Mouse (Mus musculus) kidney, adult 2 months (tissue): Measurements from ENCODE around the gene Rcc1.

ENCODE experiments used
- CTCF ChIP-seq: fragments of 200-500 bp; conservative IDR thresholded peaks from 2 replicates; pipeline ENCODE4 v1.5.1; 2011; ENCODE audit warnings: low read depth, mild to moderate bottlenecking, control low read depth, low read length, moderate library complexity, mixed read lengths; ENCODE audit not compliant: insufficient read depth, insufficient read length
- POLR2A ChIP-seq: fragments of 200-500 bp; IDR thresholded peaks from one replicate; pipeline ENCODE4 v1.6.1; 2011; ENCODE audit warnings: low read depth, low read length, control low read depth

- TF ChIP-seq CTCF (no peak), POLR2A (no peak)
These were observed 10.1 kb upstream of the Rcc1 start for GRCm38 (mm10) chr4:132363487-132363886.
